ENCODE assay signal across 10 mouse cellular contexts in genomic region chr6:99610454-99611427, GRCm38 (mm10). TPM values are rescaled to one million over a fixed set of nuclear protein-coding genes. Genes with fewer than 3 reads are reported as not detected.
A peak's percentile ranks its signal among the peaks of the same experiment; 100 is the strongest.
DNase-seq lines count a peak whose midpoint lies in the region; ATAC-seq lines count a peak whose summit lies in the region.
"Had no signal": no experiment of that assay in that cellular context is flagged by ENCODE, and none has a peak within 500 bp of the region (broad histone marks: within the 10 kb centered on the region; RNA-seq: fewer than 3 reads in every experiment).

No protein-coding gene starts in this region.

- WGBS in kidney, embryonic 14.5 days: 17% methylated on average over 14 of the region's 14 CpGs
- 24% methylated on average over 14 of the region's 14 CpGs for WGBS in embryonic facial prominence, embryonic 12.5 days
- 22% methylated on average over 14 of the region's 14 CpGs for WGBS in limb, embryonic 12.5 days
- WGBS in stomach, embryonic 16.5 days: 30% methylated on average over 14 of the region's 14 CpGs
- 59% methylated on average over 14 of the region's 14 CpGs for WGBS in midbrain, embryonic 16.5 days

- H3K27me3 ChIP-seq in kidney, embryonic 14.5 days (ENCODE audit: control insufficient read depth, insufficient read depth, low read length): no peaks in the 10 kb centered on the region
- H3K27me3 ChIP-seq in embryonic facial prominence, embryonic 12.5 days: no peaks in the 10 kb centered on the region
- 0 out of 2 replicates have a peak, but pooled peaks cover 6% of the 10 kb centered on the region for H3K27me3 ChIP-seq in limb, embryonic 12.5 days
- no peaks in the 10 kb centered on the region for H3K27me3 ChIP-seq in stomach, embryonic 16.5 days (ENCODE audit: control insufficient read depth, insufficient read depth, low read length)
- no peaks in the 10 kb centered on the region; the same call in 1 of the 2 replicates for H3K27me3 ChIP-seq in midbrain, embryonic 16.5 days (ENCODE audit: control insufficient read depth, insufficient read depth, low read depth, low read length)

- no peak for DNase-seq in kidney, adult 11 months
- no peak for DNase-seq in retina, embryonic 14.5 days (ENCODE audit: low spot score)
- no peak for DNase-seq in layer of hippocampus, postnatal 36 days
- DNase-seq: cerebellum, adult 18-20 months had no signal

- no peak overlapping the region for H3K9ac ChIP-seq in kidney, embryonic 14.5 days (ENCODE audit: low read depth, low read length)
- H3K9ac ChIP-seq in embryonic facial prominence, embryonic 12.5 days: no peak overlapping the region
- no peak overlapping the region for H3K9ac ChIP-seq in limb, embryonic 12.5 days (replicated peaks)
- H3K9ac ChIP-seq in stomach, embryonic 16.5 days (ENCODE audit: low read length): no peak overlapping the region
- no peak overlapping the region for H3K9ac ChIP-seq in midbrain, embryonic 16.5 days (ENCODE audit: low read depth, low read length)

- H3K4me1 ChIP-seq in kidney, embryonic 14.5 days (ENCODE audit: control insufficient read depth, insufficient read depth, low read length): peaks cover 8% of the 10 kb centered on the region; the same call in 1 of the 2 replicates
- peaks cover 41% of the 10 kb centered on the region for H3K4me1 ChIP-seq in embryonic facial prominence, embryonic 12.5 days
- H3K4me1 ChIP-seq in limb, embryonic 12.5 days (replicated peaks): peaks cover 44% of the 10 kb centered on the region
- H3K4me1 ChIP-seq in stomach, embryonic 16.5 days (ENCODE audit: control insufficient read depth, insufficient read depth, low read length): peaks cover 16% of the 10 kb centered on the region
- H3K4me1 ChIP-seq in midbrain, embryonic 16.5 days (ENCODE audit: control insufficient read depth, insufficient read depth, low read length): peaks cover 14% of the 10 kb centered on the region

- H3K9me3 ChIP-seq in kidney, embryonic 14.5 days (ENCODE audit: control insufficient read depth, low read length): no peaks in the 10 kb centered on the region
- no peaks in the 10 kb centered on the region for H3K9me3 ChIP-seq in embryonic facial prominence, embryonic 12.5 days
- H3K9me3 ChIP-seq in limb, embryonic 12.5 days: no peaks in the 10 kb centered on the region
- H3K9me3 ChIP-seq in stomach, embryonic 16.5 days (replicated peaks; ENCODE audit: control insufficient read depth, low read length): no peaks in the 10 kb centered on the region
- H3K9me3 ChIP-seq in midbrain, embryonic 16.5 days (replicated peaks; ENCODE audit: control insufficient read depth, low read length, poor library complexity, severe bottlenecking): no peaks in the 10 kb centered on the region

- no peak overlapping the region for H3K4me3 ChIP-seq in kidney, embryonic 14.5 days (ENCODE audit: low read length)
- H3K4me3 ChIP-seq in embryonic facial prominence, embryonic 12.5 days: no peak overlapping the region
- no peak overlapping the region for H3K4me3 ChIP-seq in limb, embryonic 12.5 days (replicated peaks)
- no peak overlapping the region for H3K4me3 ChIP-seq in stomach, embryonic 16.5 days (replicated peaks; ENCODE audit: low read length)
- H3K4me3 ChIP-seq in midbrain, embryonic 16.5 days (ENCODE audit: low read depth, low read length): no peak overlapping the region

- no peaks in the 10 kb centered on the region for H3K36me3 ChIP-seq in kidney, embryonic 14.5 days (ENCODE audit: control insufficient read depth, insufficient read depth, low read length)
- no peaks in the 10 kb centered on the region for H3K36me3 ChIP-seq in embryonic facial prominence, embryonic 12.5 days
- no peaks in the 10 kb centered on the region for H3K36me3 ChIP-seq in limb, embryonic 12.5 days
- H3K36me3 ChIP-seq in stomach, embryonic 16.5 days (ENCODE audit: control insufficient read depth, insufficient read depth, low read length): no peaks in the 10 kb centered on the region
- no peaks in the 10 kb centered on the region for H3K36me3 ChIP-seq in midbrain, embryonic 16.5 days (ENCODE audit: control insufficient read depth, insufficient read depth, low read length)

- 0 out of 2 replicates have a peak overlapping the region, but pooled peaks have one; percentile 26 for H3K27ac ChIP-seq in kidney, embryonic 14.5 days (ENCODE audit: low read depth, low read length)
- H3K27ac ChIP-seq in embryonic facial prominence, embryonic 12.5 days: 0 out of 2 replicates have a peak overlapping the region, but pooled peaks have one; percentile 50
- H3K27ac ChIP-seq in limb, embryonic 12.5 days: peak overlapping the region; percentile 66
- no peak overlapping the region for H3K27ac ChIP-seq in stomach, embryonic 16.5 days (ENCODE audit: low read length)
- H3K27ac ChIP-seq in midbrain, embryonic 16.5 days (ENCODE audit: low read length): no peak overlapping the region

- peak; percentile 55 for ATAC-seq in kidney, embryonic 14.5 days (ENCODE audit: low FRiP score, low TSS enrichment)
- ATAC-seq in embryonic facial prominence, embryonic 12.5 days (ENCODE audit: insufficient number of reproducible peaks, insufficient read depth, low FRiP score, low TSS enrichment): no peak
- peak; percentile 71; the same call in 1 of the 2 replicates for ATAC-seq in limb, embryonic 12.5 days (ENCODE audit: insufficient number of reproducible peaks, insufficient read depth, low FRiP score, low TSS enrichment, low read depth)
- no peak for ATAC-seq in stomach, embryonic 16.5 days (ENCODE audit: insufficient read depth, low FRiP score)
- ATAC-seq in midbrain, embryonic 16.5 days: no peak

- H3K4me2 ChIP-seq in kidney, embryonic 14.5 days (replicated peaks; ENCODE audit: low read depth, low read length): peak overlapping the region; percentile 31
- peak overlapping the region; percentile 38 for H3K4me2 ChIP-seq in embryonic facial prominence, embryonic 12.5 days (replicated peaks)
- peak overlapping the region; percentile 43 for H3K4me2 ChIP-seq in limb, embryonic 12.5 days
- H3K4me2 ChIP-seq in stomach, embryonic 16.5 days (ENCODE audit: low read depth, low read length): peak overlapping the region; percentile 22; the same call in 1 of the 2 replicates
- H3K4me2 ChIP-seq in midbrain, embryonic 16.5 days (ENCODE audit: low read length): no peak overlapping the region

RNA-seq across cellular contexts. Expression of gene Eif4e3, which starts 55.8 kb away (rescaled TPM):
- polyA plus RNA-seq in kidney, embryonic 14.5 days (2014; fragmentation: Nextera tagmentation; extraction: Ambion mirVana): 19.5 TPM in 2 replicates
- 17.2 and 18.0 TPM in 2 replicates for polyA plus RNA-seq in embryonic facial prominence, embryonic 12.5 days (2016; fragmentation: Nextera tagmentation; extraction: Ambion mirVana)
- polyA plus RNA-seq in limb, embryonic 12.5 days (2016; fragmentation: Nextera tagmentation; extraction: Ambion mirVana): 19.8 and 20.4 TPM in 2 replicates
- polyA plus RNA-seq in stomach, embryonic 16.5 days (2015; fragmentation: Nextera tagmentation; extraction: Ambion mirVana): 10.9 and 11.3 TPM in 2 replicates
- 7.4 and 8.7 TPM in 2 replicates for polyA plus RNA-seq in midbrain, embryonic 16.5 days (2015; fragmentation: Nextera tagmentation; extraction: Ambion mirVana)
- 10 to 100 TPM; 23.5 to 25.5 TPM for total RNA-seq in layer of hippocampus, postnatal 36 days (2021)
- total RNA-seq: MEL had no signal

RNA-seq across cellular contexts. Expression of gene Gm20696, which starts 55.9 kb away (rescaled TPM):
- polyA plus RNA-seq in kidney, embryonic 14.5 days (2014; fragmentation: Nextera tagmentation; extraction: Ambion mirVana): 4.9 and 7.5 TPM in 2 replicates
- 7.4 and 7.5 TPM in 2 replicates for polyA plus RNA-seq in embryonic facial prominence, embryonic 12.5 days (2016; fragmentation: Nextera tagmentation; extraction: Ambion mirVana)
- polyA plus RNA-seq in limb, embryonic 12.5 days (2016; fragmentation: Nextera tagmentation; extraction: Ambion mirVana): 5.9 and 7.6 TPM in 2 replicates
- polyA plus RNA-seq in stomach, embryonic 16.5 days (2015; fragmentation: Nextera tagmentation; extraction: Ambion mirVana): 1.9 and 2.0 TPM in 2 replicates
- 2.4 and 3.1 TPM in 2 replicates for polyA plus RNA-seq in midbrain, embryonic 16.5 days (2015; fragmentation: Nextera tagmentation; extraction: Ambion mirVana)
- 10 to 100 TPM in 1 of 2 experiments, 1 to 10 TPM in 1; 4.9 to 10.1 TPM for total RNA-seq in layer of hippocampus, postnatal 36 days (2021)

Comparison
In these comparisons a context has a peak if more than half of its experiments do, and no peak if none do; other contexts are left out.
1. ATAC-seq: peak in kidney, embryonic 14.5 days (single experiment) and limb, embryonic 12.5 days (single experiment); none in embryonic facial prominence, embryonic 12.5 days (single experiment), stomach, embryonic 16.5 days (single experiment) and midbrain, embryonic 16.5 days (single experiment).
2. H3K27ac ChIP-seq: peak in kidney, embryonic 14.5 days (single experiment), embryonic facial prominence, embryonic 12.5 days (single experiment) and limb, embryonic 12.5 days (single experiment); none in stomach, embryonic 16.5 days (single experiment) and midbrain, embryonic 16.5 days (single experiment).